Mouse (Mus musculus) liver, embryonic 12.5 days (tissue): ENCODE measurements at regions not wholly inside any gene's neighbourhood (a gene's known extent, or its start where the extent isn't known, plus 50 kb on each side); places are given as distances from the start of the nearest gene placed in this dataset.

Experiments
- ATAC-seq: fragments of 200-750 bp; cut with Nextera tagmentation; 2 replicates; pipeline ENCODE4 v1.8.0; 2017; ENCODE audit warnings: moderate number of reproducible peaks, mild to moderate bottlenecking, moderate library complexity
- H3K27ac ChIP-seq: fragments of 300-500 bp; sonication (generic); 2 replicates; pipeline ENCODE4 v1.5.1; 2016; ENCODE audit warnings: mild to moderate bottlenecking
- H3K27me3 ChIP-seq: fragments of 300-500 bp; sonication (generic); replicated peaks from 2 replicates; pipeline ENCODE4 v1.6.1; 2016; ENCODE audit warnings: mild to moderate bottlenecking, moderate library complexity
- H3K36me3 ChIP-seq: fragments of 300-500 bp; sonication (generic); 2 replicates; pipeline ENCODE4 v1.6.1; 2016; ENCODE audit warnings: mild to moderate bottlenecking, moderate library complexity
- H3K4me1 ChIP-seq: fragments of 300-500 bp; sonication (generic); 2 replicates; pipeline ENCODE4 v1.6.1; 2016
- H3K4me2 ChIP-seq: fragments of 300-500 bp; sonication (generic); 2 replicates; pipeline ENCODE4 v1.6.1; 2016; ENCODE audit warnings: mild to moderate bottlenecking, moderate library complexity
- H3K4me3 ChIP-seq: fragments of 300-500 bp; sonication (generic); 2 replicates; pipeline ENCODE4 v1.5.1; 2016; ENCODE audit warnings: mild to moderate bottlenecking, moderate library complexity
- H3K9ac ChIP-seq: fragments of 300-500 bp; sonication (generic); 2 replicates; pipeline ENCODE4 v1.6.1; 2016; ENCODE audit warnings: mild to moderate bottlenecking, moderate library complexity
- H3K9me3 ChIP-seq: fragments of 300-500 bp; sonication (generic); replicated peaks from 2 replicates; pipeline ENCODE4 v1.6.1; 2016; ENCODE audit warnings: mild to moderate bottlenecking, moderate library complexity
- WGBS: fragments of 180-500 bp; shearing (Covaris S2); methylation state at CpG from one replicate; pipeline ENCODE4 v1.1.7; 2016; ENCODE audit not compliant: insufficient replicate concordance; 5-methylcytosine and 5-hydroxymethylcytosine counted together

DNA sequence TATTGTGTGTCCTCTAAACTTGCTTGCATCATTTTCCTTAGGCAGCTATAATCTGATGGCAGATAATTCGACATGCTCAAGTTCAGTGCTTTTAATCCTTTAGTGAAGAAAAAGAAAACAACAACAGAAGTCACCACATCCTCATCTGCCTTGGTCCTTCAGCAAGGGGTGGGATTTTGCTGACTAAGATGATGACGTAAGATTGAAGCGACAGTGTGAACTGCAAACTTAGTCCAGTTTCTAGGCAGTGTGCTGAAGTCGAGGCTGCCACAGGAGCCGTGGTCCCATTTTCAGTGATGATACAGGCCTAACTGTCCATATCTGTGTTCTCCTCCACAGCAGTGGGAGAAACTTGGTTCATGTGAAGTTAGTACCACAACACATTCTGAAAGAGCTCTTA lies 314.4 kb downstream of the Gm11361 start:
- Histone ChIP-seq H3K9ac (no peak overlapping the region), H3K4me3 (no peak overlapping the region), H3K27ac (no peak overlapping the region), H3K4me1 (peaks cover 24% of the 10 kb centered on the region), H3K36me3 (no peaks in the 10 kb centered on the region), H3K9me3 (no peaks in the 10 kb centered on the region), H3K4me2 (no peak overlapping the region), H3K27me3 (no peaks in the 10 kb centered on the region)
- WGBS = 59% methylated on average over 5 of the region's 5 CpGs
- no peak for ATAC-seq

DNA sequence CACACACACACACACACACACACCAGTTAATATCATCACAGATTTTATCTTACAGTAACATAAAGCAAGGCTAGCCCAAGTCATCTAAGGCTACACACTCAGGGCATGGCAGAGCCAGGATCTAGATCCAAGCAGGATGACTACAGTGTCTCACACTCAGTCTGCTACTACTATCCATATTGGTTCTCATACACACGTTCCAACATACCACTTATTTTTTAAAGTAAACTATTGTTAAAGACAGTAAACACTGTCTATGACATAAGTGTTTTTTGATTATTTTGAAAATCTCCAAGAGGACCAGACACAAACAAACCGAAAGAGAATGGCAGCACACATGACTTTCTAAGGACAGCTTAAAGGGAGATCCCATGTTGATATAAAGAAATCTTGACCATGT lies 306.3 kb downstream of the Gm11361 start:
- Histone ChIP-seq H3K9me3 (no peaks in the 10 kb centered on the region), H3K4me2 (no peak overlapping the region), H3K27ac (no peak overlapping the region), H3K27me3 (no peaks in the 10 kb centered on the region), H3K9ac (no peak overlapping the region), H3K4me3 (no peak overlapping the region), H3K36me3 (no peaks in the 10 kb centered on the region), H3K4me1 (no peaks in the 10 kb centered on the region)
- 76% methylated on average over 2 of the region's 2 CpGs for WGBS
- ATAC-seq = no peak

DNA sequence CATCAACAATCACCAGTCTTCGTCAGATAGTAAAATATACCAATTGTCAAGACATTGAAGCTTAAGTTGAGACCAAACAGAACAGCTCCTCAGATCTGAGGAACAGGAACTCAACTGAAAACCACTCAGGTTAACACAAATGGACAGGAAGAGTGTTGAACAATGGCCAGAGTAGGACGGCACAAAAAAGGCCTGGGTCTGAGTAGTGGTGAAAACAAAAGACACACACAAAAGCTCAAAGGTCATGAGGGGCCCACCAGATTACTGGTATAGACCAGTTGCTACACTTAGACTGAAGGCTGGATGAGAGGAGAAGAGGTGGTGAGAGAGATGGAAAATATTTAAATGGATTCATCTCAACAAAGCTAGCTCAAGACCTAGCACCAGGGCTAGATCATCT lies 302.8 kb downstream of the Gm11361 start:
- WGBS = 56% methylated on average over 2 of the region's 2 CpGs

DNA sequence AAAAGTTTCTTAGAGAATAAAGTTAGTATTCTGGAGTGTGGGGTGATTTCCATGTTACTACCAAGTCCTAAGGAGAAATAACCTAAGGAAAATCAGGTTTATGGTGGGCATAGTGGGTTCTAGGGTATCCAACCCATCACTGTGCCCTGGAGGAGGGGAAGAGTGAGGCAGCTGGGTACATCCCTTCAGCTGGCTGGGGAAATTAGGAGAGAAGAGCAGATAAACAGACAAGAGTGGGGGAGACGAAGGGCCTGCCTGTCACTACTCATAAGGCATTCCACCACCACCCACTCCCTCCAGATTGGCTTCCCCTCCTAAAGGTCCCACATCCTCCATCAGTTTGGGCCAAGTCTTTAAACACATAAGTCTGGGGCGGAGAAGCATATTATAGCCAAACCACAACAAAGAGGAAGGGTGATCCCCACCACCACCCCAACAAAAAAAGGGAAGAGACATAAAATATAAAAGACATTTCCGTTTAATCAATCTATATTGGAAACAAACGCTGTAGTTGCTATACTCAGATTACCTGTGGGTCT lies 299.8 kb downstream of the Gm11361 start:
- ATAC-seq = peak; percentile 74
- Histone ChIP-seq H3K4me3 (no peak overlapping the region), H3K27ac (peak overlapping the region; percentile 63), H3K9me3 (no peaks in the 10 kb centered on the region), H3K27me3 (no peaks in the 10 kb centered on the region), H3K4me1 (peaks cover 28% of the 10 kb centered on the region), H3K9ac (no peak overlapping the region), H3K36me3 (no peaks in the 10 kb centered on the region), H3K4me2 (peak overlapping the region; percentile 48; the same call in 1 of the 2 replicates)
- 45% methylated on average over 4 of the region's 4 CpGs for WGBS

More for the DNA sequence above, 302.8 kb downstream of the Gm11361 start:
- no peak for ATAC-seq
- peaks cover 23% of the 10 kb centered on the region for H3K4me1 ChIP-seq
- H3K27me3 ChIP-seq = no peaks in the 10 kb centered on the region
- H3K36me3 ChIP-seq = no peaks in the 10 kb centered on the region
- no peak overlapping the region for H3K27ac ChIP-seq
- no peak overlapping the region for H3K4me3 ChIP-seq
- H3K4me2 ChIP-seq = no peak overlapping the region
- H3K9ac ChIP-seq = no peak overlapping the region
- no peaks in the 10 kb centered on the region for H3K9me3 ChIP-seq

DNA sequence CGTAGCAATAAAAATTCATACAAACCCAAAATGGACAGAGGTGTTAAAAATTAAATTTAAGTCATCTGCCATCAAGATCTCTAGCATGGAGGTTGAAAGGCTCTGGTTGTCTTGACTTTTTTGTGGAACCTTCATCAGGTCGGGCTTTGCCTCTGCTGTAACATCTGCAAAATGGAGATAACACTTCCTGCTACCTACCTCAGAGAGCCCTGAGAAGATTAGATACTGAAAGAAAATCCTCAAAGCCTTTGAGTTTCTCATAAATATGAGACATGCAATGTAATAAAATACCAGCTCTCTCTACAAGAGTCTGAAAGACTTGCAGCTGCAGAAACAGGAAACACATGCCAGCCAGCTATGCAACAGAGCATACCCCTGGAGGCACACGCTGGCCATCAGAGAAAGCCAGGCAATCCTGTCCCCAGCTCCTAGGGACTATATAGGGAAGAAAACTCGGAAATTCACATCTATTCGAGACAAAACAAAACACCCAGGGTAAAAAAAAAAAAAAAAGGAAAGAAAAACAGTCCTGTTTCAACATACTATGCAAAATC lies 299.1 kb downstream of the Gm11361 start:
- ATAC-seq = peak; percentile 87
- H3K36me3 ChIP-seq = no peaks in the 10 kb centered on the region

DNA sequence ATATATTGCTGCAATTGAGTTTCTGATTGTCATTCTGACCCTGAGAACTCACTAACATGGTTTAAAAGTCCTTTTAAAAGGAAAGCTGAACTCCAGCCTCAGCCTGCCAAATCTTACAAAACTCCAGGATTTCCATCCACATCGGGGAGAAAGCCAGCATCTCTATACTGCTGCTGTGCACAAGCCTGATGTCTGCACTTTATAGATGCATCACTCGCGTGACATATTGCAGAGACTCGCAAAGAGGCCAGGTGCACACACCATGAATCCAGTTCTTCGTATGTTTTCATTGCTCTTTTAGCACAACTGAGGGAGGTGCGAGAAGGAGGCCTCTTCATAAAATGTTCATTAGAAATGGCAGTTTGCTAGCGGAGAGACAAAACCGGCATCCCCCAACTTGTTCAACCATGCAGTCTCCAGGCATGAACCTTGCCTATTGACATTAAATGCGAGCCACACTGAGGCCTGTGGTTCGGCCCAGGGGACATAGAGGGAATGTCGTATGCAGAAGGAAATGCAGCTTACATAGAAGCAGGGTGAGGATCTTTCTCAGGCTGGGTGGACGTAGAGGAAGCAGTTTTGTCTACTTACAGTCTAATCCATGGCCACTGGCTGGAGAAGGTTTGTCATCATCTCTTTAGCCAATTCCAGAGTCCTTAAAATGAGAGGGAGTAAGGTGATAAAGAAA lies 297.0 kb downstream of the Gm11361 start:
- Histone ChIP-seq H3K4me2 (no peak overlapping the region), H3K36me3 (no peaks in the 10 kb centered on the region), H3K27me3 (no peaks in the 10 kb centered on the region), H3K9ac (no peak overlapping the region; the same call in 1 of the 2 replicates), H3K9me3 (no peaks in the 10 kb centered on the region), H3K27ac (no peak overlapping the region), H3K4me1 (peaks cover 28% of the 10 kb centered on the region), H3K4me3 (no peak overlapping the region)
- no peak for ATAC-seq
- WGBS = 81% methylated on average over 12 of the region's 12 CpGs

More for the DNA sequence above, 299.1 kb downstream of the Gm11361 start:
- no peaks in the 10 kb centered on the region for H3K9me3 ChIP-seq
- peak overlapping the region; percentile 48 for H3K4me2 ChIP-seq
- peaks cover 28% of the 10 kb centered on the region for H3K4me1 ChIP-seq
- 26% methylated on average over 5 of the region's 5 CpGs for WGBS
- H3K4me3 ChIP-seq = no peak overlapping the region
- H3K27me3 ChIP-seq = no peaks in the 10 kb centered on the region
- peak overlapping the region; percentile 63 for H3K27ac ChIP-seq
- H3K9ac ChIP-seq = no peak overlapping the region

DNA sequence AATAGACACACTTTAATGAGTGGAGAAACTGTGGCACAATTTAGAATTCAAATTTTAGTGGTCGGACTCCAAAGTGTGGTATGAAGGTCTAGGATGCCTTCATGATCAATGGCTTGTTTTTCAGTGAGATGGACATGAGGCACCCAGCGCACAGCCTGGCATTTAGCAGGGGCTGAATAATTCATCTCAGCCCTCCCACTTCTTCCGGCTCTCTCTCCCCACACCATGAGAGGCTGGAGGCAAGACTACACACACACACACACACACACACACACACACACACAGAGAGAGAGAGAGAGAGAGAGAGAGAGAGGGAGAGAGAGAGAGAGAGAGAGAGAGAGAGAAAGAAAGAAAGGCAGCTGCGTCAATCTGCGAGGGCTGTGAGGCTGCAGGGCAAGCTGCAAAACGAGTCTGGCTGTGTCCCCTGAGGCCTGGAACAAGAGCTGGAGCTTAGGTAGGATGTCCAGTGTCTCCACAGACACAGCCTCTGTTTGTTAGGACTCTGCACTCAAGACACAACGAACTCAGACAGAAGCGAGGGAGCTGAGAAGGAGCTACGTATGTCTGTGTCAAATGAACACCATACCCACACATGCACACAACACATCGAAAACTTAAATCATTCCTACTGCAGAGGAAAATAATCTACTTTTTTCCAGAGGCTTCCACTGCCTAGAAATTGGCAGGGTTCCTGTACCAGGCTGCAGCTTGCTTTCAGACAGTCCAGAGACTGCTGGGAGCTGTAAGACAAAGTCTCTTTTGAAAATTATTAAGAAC lies 295.8 kb downstream of the Gm11361 start:
- Histone ChIP-seq H3K4me3 (no peak overlapping the region), H3K4me1 (peaks cover 28% of the 10 kb centered on the region), H3K27me3 (no peaks in the 10 kb centered on the region), H3K9me3 (no peaks in the 10 kb centered on the region), H3K36me3 (no peaks in the 10 kb centered on the region), H3K27ac (no peak overlapping the region), H3K4me2 (no peak overlapping the region), H3K9ac (no peak overlapping the region)
- 74% methylated on average over 10 of the region's 10 CpGs for WGBS
- no peak for ATAC-seq

DNA sequence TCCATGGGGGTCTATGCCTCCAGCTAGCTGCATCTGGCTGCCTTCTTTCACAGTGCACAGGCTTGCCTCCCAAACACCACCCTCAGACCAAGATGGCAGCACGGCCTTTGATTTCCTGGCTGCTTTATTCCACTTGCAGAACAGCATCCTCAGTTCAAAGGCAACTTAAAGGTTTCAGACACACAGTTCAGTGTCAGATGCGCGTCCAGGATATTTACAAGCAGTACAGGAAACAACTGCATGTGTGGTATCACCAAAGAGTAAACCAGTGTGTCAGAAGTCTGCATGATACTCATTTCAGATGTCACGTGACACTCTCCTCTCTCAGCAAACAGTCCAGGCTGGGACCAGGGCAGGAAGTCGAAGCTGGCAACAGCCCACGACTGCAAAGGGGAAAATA lies 294.2 kb downstream of the Gm11361 start:
- Histone ChIP-seq H3K4me3 (no peak overlapping the region), H3K27me3 (no peaks in the 10 kb centered on the region), H3K4me1 (peaks cover 20% of the 10 kb centered on the region), H3K36me3 (no peaks in the 10 kb centered on the region), H3K4me2 (no peak overlapping the region), H3K27ac (no peak overlapping the region), H3K9ac (no peak overlapping the region), H3K9me3 (no peaks in the 10 kb centered on the region)
- no peak for ATAC-seq
- WGBS = 50% methylated on average over 6 of the region's 6 CpGs

DNA sequence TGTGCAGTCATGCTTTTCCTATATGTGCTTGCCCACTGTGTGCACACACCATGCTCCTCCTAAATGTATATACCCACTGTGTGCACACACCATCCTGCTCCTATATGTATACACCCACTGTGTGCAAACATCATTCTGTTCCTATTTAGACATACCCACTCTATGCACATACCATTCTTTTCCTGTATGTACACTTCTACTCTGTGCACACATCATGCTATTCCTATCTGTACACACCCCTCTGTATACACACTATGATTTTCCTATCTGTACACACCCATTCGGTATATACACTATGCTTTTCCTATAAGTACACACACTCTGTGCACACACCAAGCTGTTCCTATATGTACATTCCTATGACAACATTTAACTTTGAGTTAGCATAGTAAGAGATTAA lies 288.5 kb downstream of the Gm11361 start:
- no peak overlapping the region for H3K9ac ChIP-seq
- no peaks in the 10 kb centered on the region for H3K9me3 ChIP-seq
- no peaks in the 10 kb centered on the region for H3K36me3 ChIP-seq
- no peak for ATAC-seq
- H3K27ac ChIP-seq = no peak overlapping the region
- no peak overlapping the region for H3K4me3 ChIP-seq
- no peaks in the 10 kb centered on the region for H3K27me3 ChIP-seq
- peaks cover 6% of the 10 kb centered on the region; the same call in 1 of the 2 replicates for H3K4me1 ChIP-seq
- no peak overlapping the region for H3K4me2 ChIP-seq
- WGBS = 74% methylated on average over 1 of the region's 1 CpGs

DNA sequence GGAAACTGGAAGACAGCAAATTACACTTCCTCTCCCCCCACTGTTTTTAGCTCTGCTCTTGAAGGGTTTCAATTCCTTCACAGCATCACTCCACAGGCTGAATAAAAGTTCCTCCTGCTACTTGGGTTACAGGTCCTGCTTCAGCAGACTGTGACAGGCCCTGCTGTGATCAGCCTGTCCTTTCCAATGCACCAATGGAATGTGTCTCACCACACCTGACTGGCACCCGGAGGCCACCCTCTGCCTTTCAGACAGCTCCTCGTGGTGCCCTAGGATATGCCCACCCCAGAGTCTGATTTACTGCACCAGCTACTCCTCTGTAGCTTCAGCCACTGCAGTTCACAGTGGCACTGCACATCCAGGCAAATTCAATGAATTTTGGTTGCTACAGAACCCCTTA lies 288.0 kb downstream of the Gm11361 start:
- H3K9me3 ChIP-seq = no peaks in the 10 kb centered on the region
- no peak overlapping the region for H3K4me3 ChIP-seq
- H3K36me3 ChIP-seq = no peaks in the 10 kb centered on the region
- H3K27me3 ChIP-seq = no peaks in the 10 kb centered on the region
- H3K27ac ChIP-seq = no peak overlapping the region
- H3K9ac ChIP-seq = no peak overlapping the region
- 42% methylated on average over 2 of the region's 2 CpGs for WGBS
- H3K4me2 ChIP-seq = no peak overlapping the region
- ATAC-seq = no peak
- H3K4me1 ChIP-seq = peaks cover 6% of the 10 kb centered on the region; the same call in 1 of the 2 replicates

DNA sequence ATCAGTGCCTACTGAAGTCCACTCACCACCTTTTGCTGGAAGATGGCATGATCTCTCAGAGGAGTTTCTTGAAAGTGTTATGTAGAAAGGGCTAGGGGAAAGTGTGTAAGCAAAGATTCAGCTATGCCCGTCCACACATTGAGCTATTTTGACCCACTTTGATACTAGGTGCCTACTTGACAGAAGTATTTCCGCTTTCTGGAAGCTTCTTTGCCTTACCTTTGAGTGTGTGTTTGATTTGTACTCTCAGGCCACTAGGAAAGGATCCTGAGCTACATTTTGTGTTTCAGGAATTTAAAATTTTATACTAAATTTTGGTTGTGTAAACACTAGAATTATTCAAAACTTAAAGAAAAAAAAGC lies 287.5 kb downstream of the Gm11361 start:
- Histone ChIP-seq H3K27me3 (no peaks in the 10 kb centered on the region), H3K9ac (no peak overlapping the region), H3K27ac (no peak overlapping the region), H3K9me3 (no peaks in the 10 kb centered on the region), H3K36me3 (no peaks in the 10 kb centered on the region), H3K4me1 (peaks cover 6% of the 10 kb centered on the region; the same call in 1 of the 2 replicates), H3K4me2 (no peak overlapping the region), H3K4me3 (no peak overlapping the region)
- WGBS = 77% methylated on average over 2 of the region's 2 CpGs
- ATAC-seq = no peak
